Mouse (Mus musculus) forebrain, embryonic 11.5 days (tissue): ENCODE data around the gene Gm20388. TPM values are rescaled to one million over a fixed set of nuclear protein-coding genes. Genes with fewer than 3 reads are reported as not detected.

Experiments used
- ATAC-seq: fragments of 200-750 bp; cut with Nextera tagmentation; replicated peaks from 2 replicates; pipeline ENCODE4 v1.8.0; 2017; ENCODE audit warnings: moderate TSS enrichment; ENCODE audit not compliant: low FRiP score
- DNase-seq: peaks from one replicate; pipeline ENCODE4 v3.0.0-alpha.2; 2017; ENCODE audit warnings: low spot score
- H3K27ac ChIP-seq: fragments of 300-500 bp; sonication (generic); 2 replicates; pipeline ENCODE4 v1.5.1; 2014; ENCODE audit warnings: low read depth, low read length
- H3K27me3 ChIP-seq: fragments of 300-500 bp; sonication (generic); 2 replicates; pipeline ENCODE4 v1.6.1; 2014; ENCODE audit warnings: mild to moderate bottlenecking, low read length, mixed read lengths; ENCODE audit not compliant: control insufficient read depth, insufficient read depth
- H3K36me3 ChIP-seq: fragments of 300-500 bp; sonication (generic); 2 replicates; pipeline ENCODE4 v1.6.1; 2014; ENCODE audit warnings: mild to moderate bottlenecking, low read length, moderate library complexity, mixed read lengths; ENCODE audit not compliant: control insufficient read depth, insufficient read depth
- H3K4me1 ChIP-seq: fragments of 300-500 bp; sonication (generic); replicated peaks from 2 replicates; pipeline ENCODE4 v1.6.1; 2014; ENCODE audit warnings: low read length, mixed read lengths; ENCODE audit not compliant: control insufficient read depth, insufficient read depth
- H3K4me2 ChIP-seq: fragments of 300-500 bp; sonication (generic); 2 replicates; pipeline ENCODE4 v1.6.1; 2014; ENCODE audit warnings: low read depth, mild to moderate bottlenecking, low read length, moderate library complexity, mixed read lengths; ENCODE audit not compliant: severe bottlenecking
- H3K4me3 ChIP-seq: fragments of 300-500 bp; sonication (generic); 2 replicates; pipeline ENCODE4 v1.5.1; 2014; ENCODE audit warnings: low read depth, low read length
- H3K9ac ChIP-seq: fragments of 300-500 bp; sonication (generic); 2 replicates; pipeline ENCODE4 v1.6.1; 2014; ENCODE audit warnings: low read length
- H3K9me3 ChIP-seq: fragments of 300-500 bp; sonication (generic); 2 replicates; pipeline ENCODE4 v1.6.1; 2016; ENCODE audit warnings: low read length, mixed read lengths; ENCODE audit not compliant: control insufficient read depth
- WGBS: fragments of 180-500 bp; shearing (Covaris S2); extraction: QIAGEN DNeasy Blood & Tissue Kit; methylation state at CpG from one replicate; pipeline ENCODE4 v1.1.7; 2014; 5-methylcytosine and 5-hydroxymethylcytosine counted together
- polyA plus RNA-seq: library from polyadenylated mRNA; unstranded; fragments of >200 nt; fragmentation: Nextera tagmentation; extraction: Ambion mirVana; gene quantifications from 2 replicates; pipeline ENCODE4 v1.2.1, GENCODE M21; 2014

Gm20388 gene
- polyA plus RNA-seq, 1 experiment from 2014 or later = not detected

DNA sequence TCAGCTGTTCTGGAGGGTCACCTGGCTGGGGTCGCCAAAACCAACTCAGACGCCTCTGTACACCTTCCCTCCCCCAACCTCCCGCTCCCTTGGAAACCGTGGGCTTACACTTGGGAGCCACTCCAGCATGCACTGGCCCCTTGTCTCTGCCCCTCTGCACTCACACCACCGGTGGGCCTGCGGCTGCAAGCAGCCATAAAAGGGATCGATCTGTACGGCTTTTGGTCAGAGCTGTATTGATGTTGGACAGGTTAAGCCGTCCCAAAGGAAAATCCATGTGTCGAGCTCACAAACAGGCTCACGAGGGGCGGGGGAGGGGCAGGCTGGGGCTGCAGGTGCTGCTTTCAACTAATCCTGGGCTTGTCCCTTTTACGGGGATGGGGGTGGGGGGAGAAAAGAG lies 632.4 kb downstream of the Gm20388 start:
- H3K4me2 ChIP-seq = 0 out of 2 replicates have a peak overlapping the region, but pooled peaks have one; percentile 8
- no peak overlapping the region for H3K27ac ChIP-seq

DNA sequence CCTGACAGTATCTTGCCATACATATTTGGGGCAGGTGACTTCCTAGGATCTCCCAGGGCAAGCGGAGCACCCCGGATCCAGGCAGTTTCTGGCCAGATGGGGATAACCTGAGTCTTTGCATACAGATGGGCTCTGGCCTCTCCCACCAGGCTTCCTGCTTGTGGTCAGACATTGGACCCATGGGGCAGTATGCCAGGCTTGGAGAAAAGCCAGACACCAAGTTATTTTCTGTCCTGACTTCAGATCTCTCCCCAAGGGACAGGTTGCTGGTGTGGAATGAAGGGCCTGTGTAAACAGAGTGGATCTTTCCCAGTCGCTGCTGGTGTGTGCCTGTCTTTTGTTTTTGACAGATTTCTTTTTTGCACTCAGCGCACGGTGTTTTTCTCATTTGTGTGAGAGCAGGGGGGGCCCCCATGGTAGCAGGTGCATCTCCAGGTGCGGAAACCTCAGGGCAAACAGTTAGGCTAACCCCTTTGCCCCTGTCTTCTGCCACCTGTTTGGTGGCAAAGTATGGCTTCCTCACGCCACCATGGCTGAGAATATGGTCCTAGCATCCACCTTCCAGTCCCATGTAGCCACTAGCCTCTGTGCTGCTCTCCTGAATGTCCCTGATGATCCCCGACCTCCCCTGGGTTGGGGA lies 632.9 kb downstream of the Gm20388 start:
- Histone ChIP-seq H3K27me3 (no peaks in the 10 kb centered on the region), H3K9ac (no peak overlapping the region), H3K4me2 (no peak overlapping the region), H3K4me3 (no peak overlapping the region), H3K27ac (no peak overlapping the region), H3K4me1 (peaks cover 57% of the 10 kb centered on the region), H3K36me3 (no peaks in the 10 kb centered on the region), H3K9me3 (no peaks in the 10 kb centered on the region)
- WGBS = 73% methylated on average over 8 of the region's 8 CpGs
- ATAC-seq (no peak), DNase-seq (no peak)

More for the DNA sequence above, 632.4 kb downstream of the Gm20388 start:
- DNase-seq (peak; percentile 54), ATAC-seq (no peak)
- Histone ChIP-seq H3K27me3 (no peaks in the 10 kb centered on the region), H3K9ac (peak overlapping the region; percentile 16; the same call in 1 of the 2 replicates), H3K36me3 (no peaks in the 10 kb centered on the region), H3K9me3 (no peaks in the 10 kb centered on the region), H3K4me3 (no peak overlapping the region), H3K4me1 (peaks cover 54% of the 10 kb centered on the region)
- WGBS = 16% methylated on average over 13 of the region's 13 CpGs

DNA sequence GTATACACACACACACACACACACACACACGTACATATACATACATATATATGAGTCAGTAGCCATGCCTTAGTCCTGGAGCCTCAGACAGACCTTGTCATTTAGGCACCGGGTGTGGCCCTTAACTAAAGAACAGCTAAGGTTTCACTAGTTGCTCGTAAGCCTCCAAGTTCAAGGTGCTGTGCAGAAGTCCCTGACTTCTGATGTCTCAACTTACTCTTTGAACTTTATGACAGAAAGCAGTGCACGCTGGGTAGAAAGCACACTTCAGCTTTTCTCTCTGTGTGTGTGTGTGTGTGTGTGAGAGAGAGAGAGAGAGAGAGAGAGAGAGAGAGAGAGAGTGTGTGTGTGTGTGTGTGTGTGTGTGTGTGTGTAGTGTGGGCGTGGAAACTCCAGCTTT lies 633.5 kb downstream of the Gm20388 start:
- Histone ChIP-seq H3K4me1 (peaks cover 56% of the 10 kb centered on the region), H3K27me3 (no peaks in the 10 kb centered on the region), H3K36me3 (no peaks in the 10 kb centered on the region), H3K4me2 (no peak overlapping the region), H3K4me3 (no peak overlapping the region), H3K9ac (no peak overlapping the region), H3K9me3 (no peaks in the 10 kb centered on the region), H3K27ac (no peak overlapping the region)
- WGBS = 88% methylated on average over 5 of the region's 5 CpGs
- no peak for DNase-seq
- ATAC-seq = no peak

DNA sequence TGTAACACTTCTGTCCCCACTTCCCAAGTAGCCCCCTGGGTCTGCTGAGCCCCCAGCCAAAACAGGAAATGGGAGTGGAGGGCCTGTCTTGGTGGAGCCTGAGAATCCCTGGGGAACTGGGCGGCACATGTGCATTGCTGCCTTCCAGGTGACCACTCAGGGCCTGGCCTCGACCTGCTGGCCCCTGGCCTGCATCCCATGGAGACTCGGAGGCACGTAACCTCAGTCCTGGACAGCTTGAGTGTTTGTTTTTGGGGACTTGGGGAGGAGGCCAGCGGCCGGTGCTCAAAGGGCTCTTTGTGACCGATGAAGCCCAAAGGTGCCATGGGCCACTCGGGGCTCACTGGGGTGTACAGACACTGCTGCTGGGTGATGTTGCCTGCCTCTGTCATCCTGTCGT lies 636.9 kb downstream of the Gm20388 start:
- Histone ChIP-seq H3K4me1 (peaks cover 63% of the 10 kb centered on the region), H3K36me3 (no peaks in the 10 kb centered on the region), H3K4me3 (no peak overlapping the region), H3K9me3 (no peaks in the 10 kb centered on the region), H3K27me3 (no peaks in the 10 kb centered on the region), H3K4me2 (no peak overlapping the region), H3K9ac (no peak overlapping the region; the same call in 1 of the 2 replicates), H3K27ac (no peak overlapping the region; the same call in 1 of the 2 replicates)
- 75% methylated on average over 9 of the region's 9 CpGs for WGBS
- DNase-seq (peak; percentile 53), ATAC-seq (no peak)

DNA sequence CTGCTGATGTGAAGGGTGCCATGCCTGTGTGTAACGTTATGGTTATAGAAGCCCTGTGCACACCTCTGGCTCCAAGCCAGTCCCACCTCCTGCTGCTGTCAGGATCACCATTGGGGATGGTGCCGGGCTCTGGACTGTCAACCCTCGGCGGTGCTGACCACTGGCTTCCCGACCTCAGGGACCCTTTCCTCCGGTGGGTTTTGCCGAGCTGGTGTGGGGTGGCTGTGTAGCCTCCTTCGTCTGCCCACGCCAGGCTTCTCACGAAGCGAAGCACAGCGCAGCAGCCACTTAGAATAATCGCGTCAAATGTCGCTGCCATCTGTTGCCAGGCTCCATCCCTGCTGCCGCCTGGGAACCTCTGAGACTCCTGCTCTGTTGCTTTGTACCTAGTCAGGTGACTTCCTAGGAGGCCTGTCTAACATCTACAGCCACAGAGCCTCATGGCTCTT lies 637.7 kb downstream of the Gm20388 start:
- peak overlapping the region; percentile 20 for H3K9ac ChIP-seq

DNA sequence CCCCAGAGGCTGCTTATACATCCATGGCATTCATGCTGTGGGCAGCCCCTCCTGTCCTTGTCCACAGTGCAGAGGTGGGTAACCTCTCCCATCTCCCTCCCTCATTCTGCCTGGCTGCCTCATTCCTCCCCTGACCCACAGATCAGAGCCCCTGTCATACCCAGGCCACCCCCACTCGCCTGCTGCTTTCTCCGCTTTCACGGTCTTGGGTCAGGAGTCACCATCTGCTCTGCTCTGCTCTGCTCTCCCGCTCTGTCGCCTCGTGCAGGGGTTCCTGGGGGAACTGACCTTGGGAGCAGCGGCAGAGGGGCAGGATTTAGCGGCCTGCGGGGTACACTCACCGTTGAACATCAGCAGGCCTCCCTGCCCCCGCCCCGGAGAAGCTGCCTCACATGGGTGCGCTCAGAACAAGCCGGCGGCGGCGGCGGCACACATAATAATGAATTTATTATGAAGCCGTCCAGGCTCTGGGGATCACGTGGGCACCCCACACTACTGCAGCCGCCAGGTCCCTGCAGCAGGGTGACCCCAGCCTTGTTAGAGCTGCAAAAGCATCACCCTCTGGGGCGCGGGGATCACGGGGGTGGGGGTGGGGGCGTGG lies 638.8 kb downstream of the Gm20388 start:
- no peaks in the 10 kb centered on the region; the same call in 1 of the 2 replicates for H3K36me3 ChIP-seq
- peaks cover 61% of the 10 kb centered on the region for H3K4me1 ChIP-seq
- peak overlapping the region; percentile 48 for H3K4me2 ChIP-seq
- DNase-seq (peak; percentile 57), ATAC-seq (peak; percentile 40)
- peak overlapping the region; percentile 52 for H3K9ac ChIP-seq
- no peaks in the 10 kb centered on the region for H3K27me3 ChIP-seq
- 5% methylated on average over 25 of the region's 25 CpGs for WGBS
- peak overlapping the region; percentile 90 for H3K27ac ChIP-seq
- H3K9me3 ChIP-seq = no peaks in the 10 kb centered on the region
- H3K4me3 ChIP-seq = peak overlapping the region; percentile 11; the same call in 1 of the 2 replicates

More for the DNA sequence above, 637.7 kb downstream of the Gm20388 start:
- Histone ChIP-seq H3K4me3 (no peak overlapping the region), H3K9me3 (no peaks in the 10 kb centered on the region), H3K36me3 (no peaks in the 10 kb centered on the region), H3K4me2 (peak overlapping the region; percentile 8; the same call in 1 of the 2 replicates), H3K4me1 (peaks cover 58% of the 10 kb centered on the region), H3K27me3 (no peaks in the 10 kb centered on the region), H3K27ac (peak overlapping the region; percentile 90; the same call in 1 of the 2 replicates)
- 58% methylated on average over 16 of the region's 16 CpGs for WGBS
- peak; percentile 53 for DNase-seq
- no peak for ATAC-seq

DNA sequence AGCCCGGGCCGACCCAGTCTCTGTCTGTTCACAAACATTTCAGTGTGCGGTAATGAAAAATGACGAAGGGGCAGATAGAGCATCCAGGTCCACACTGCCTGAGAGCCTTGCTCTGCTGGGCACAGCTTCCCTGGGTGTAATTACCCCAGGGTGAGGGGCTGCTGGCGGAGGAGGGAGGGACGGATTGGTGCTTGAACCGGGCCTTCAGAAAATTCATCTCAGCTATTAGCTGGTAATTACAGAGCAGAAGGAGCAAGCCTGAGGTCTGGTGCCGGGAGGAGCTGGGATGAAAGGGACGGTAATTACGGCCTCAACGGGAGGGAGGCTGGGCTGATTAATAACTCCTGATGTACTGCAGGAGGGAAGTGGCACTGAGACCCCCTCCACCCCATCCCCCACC lies 639.3 kb downstream of the Gm20388 start:
- WGBS = 7% methylated on average over 11 of the region's 11 CpGs
- peak overlapping the region; percentile 52; the same call in 1 of the 2 replicates for H3K9ac ChIP-seq
- H3K4me1 ChIP-seq = peaks cover 61% of the 10 kb centered on the region
- peak; percentile 78 for DNase-seq
- no peak overlapping the region for H3K4me3 ChIP-seq
- peak overlapping the region; percentile 48 for H3K4me2 ChIP-seq
- ATAC-seq = peak; percentile 67
- H3K27ac ChIP-seq = peak overlapping the region; percentile 90
- no peaks in the 10 kb centered on the region; the same call in 1 of the 2 replicates for H3K36me3 ChIP-seq
- H3K27me3 ChIP-seq = no peaks in the 10 kb centered on the region
- H3K9me3 ChIP-seq = no peaks in the 10 kb centered on the region

DNA sequence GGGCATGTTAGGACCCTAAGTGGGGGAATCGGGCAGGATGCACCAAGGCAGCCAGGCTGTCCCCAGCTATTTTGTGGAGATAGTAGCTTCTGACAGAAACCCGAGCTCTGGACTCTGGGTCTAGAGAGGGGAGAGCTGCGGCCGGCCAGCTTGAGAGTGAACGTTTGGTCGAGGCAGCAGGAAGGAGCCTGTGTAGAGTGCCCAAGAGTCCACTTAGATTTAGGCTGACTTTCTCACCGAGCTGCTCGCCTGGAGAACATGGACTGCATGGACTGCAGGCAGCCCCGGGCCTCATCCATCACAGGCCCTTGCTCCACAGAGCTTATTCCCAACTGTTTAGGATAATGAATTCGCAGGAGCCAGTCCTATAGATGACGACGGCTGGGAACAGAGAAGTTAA lies 639.8 kb downstream of the Gm20388 start:
- ATAC-seq (0 out of 2 replicates have a peak, but pooled peaks have one; percentile 7), DNase-seq (no peak)
- peaks cover 63% of the 10 kb centered on the region for H3K4me1 ChIP-seq
- peak overlapping the region; percentile 48 for H3K4me2 ChIP-seq
- peak overlapping the region; percentile 32; the same call in 1 of the 2 replicates for H3K9ac ChIP-seq
- peak overlapping the region; percentile 90 for H3K27ac ChIP-seq
- 14% methylated on average over 12 of the region's 12 CpGs for WGBS
- H3K36me3 ChIP-seq = no peaks in the 10 kb centered on the region; the same call in 1 of the 2 replicates
- H3K9me3 ChIP-seq = no peaks in the 10 kb centered on the region
- no peaks in the 10 kb centered on the region for H3K27me3 ChIP-seq
- no peak overlapping the region; the same call in 1 of the 2 replicates for H3K4me3 ChIP-seq
